Mouse (Mus musculus): ENCODE measurements around the gene Atp6ap2.

DNA sequence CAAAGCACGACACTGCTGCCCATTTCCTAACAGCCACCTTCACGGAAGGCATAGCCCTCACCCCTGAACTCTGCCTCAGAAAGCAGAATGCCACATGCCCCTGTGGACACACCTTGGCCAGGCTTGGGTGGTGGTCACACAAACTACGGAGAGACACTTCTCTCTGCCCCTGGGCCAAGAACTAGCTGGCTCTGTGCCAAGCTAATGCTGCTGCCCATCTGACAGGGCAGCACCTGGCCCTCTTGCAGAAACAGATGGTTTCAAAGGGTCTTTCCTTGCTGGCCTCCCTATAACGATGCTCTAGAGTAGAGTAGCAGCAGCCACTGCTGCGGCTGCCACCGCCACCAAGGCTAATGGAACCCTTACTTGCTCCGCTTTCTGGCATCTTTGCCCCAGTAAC, 30.5 kb upstream of the Atp6ap2 start:
- TF ChIP-seq POLR2A (IDR thresholded peaks at IDR 0.05; ENCODE audit: extremely low read depth, insufficient read depth, low read length) (no peak), CTCF (IDR thresholded peaks at IDR 0.05; ENCODE audit: low read depth, low read length) (no peak)
